Mouse (Mus musculus) heart, postnatal 4 days (tissue): ENCODE measurements around the gene Det1. TPM values are rescaled to one million over a fixed set of nuclear protein-coding genes. Genes with fewer than 3 reads are reported as not detected.
A peak's percentile ranks its signal among the peaks of the same experiment; 100 is the strongest.

Source experiments
- DNase-seq: peaks from one replicate; pipeline ENCODE4 v3.0.0; 2021
- total RNA-seq, 2 experiments: library from RNA; stranded (reverse); gene quantifications; 2 replicates each; pipeline ENCODE4 v1.2.3; 2021

Det1 gene
- 1 to 10 TPM; 6.1 to 8.6 TPM for total RNA-seq

DNA sequence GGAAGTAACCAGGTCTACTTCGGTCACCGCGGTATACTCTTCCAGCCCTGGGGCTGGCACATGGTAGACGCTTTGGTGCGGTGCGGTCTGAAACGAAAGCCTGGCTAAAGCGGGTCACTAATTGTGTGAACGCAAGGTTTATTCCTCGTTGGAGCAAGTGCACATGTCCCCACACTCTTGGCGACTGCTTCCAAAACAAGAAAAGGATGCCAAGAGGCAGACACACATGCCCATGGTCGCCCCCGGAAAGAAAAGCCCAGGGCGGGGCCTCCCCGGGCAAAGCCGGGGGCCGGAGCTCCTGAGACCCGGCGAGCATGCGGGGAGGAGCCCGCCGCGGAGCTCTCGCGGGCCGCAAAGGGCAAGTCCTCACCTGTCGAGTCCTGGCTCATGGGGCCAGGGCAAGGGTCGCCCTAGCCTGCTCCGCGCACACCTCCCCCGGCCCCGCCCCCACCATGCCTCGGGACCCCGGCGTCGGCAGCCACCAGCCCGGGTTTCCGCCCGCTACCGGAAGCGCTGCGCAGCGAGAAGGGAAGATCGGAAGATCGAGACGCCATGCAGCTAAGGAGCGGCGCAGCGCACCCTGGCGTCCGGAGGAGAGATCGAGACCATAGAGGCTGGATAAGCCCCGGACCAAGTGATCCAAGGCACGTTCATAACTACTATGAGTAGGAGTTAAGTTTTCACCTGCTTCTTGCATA is at the start of gene Det1:
TSS of gene Det1 (minus strand) at position 527 of the 698 bp plus-strand sequence.
- peak; percentile 93 for DNase-seq

DNA sequence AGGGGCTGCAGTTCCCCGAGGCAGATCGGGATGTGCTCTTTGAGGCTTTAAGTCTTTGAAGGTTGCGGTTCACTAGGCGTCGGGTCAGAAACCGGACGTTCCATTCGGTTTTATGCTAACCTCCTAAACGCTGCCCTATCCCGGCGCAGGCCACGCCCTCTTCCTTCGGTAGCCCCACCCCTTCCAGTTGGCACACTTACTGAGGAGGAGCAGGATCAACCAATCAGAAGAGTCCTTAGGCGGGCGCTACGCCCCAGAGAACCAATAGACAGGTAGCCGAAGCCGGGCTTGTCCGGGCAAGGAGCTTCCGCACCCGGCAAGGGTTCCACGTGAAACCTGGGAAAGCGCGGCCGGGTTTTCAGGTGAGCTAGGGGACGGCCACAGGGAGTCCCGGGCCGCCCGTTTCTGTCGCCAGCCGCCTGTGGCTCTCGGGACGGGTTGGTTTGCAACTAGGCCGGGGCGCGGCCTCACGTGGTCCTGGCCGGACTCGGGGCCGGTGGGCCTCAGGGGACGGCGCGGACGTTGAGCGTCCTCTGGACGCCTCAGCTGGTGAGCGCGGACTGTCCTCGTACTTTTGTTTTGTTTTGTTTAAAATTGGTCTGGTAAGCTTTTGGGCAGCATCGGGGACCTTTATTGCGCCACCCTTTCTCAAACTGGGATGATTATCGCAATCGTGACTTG is 48.7 kb upstream of the Det1 start, which contains the start of gene Aen:
TSS of gene Aen (plus strand) at position 202 of the 681 bp plus-strand sequence.
- DNase-seq = peak; percentile 99

DNA sequence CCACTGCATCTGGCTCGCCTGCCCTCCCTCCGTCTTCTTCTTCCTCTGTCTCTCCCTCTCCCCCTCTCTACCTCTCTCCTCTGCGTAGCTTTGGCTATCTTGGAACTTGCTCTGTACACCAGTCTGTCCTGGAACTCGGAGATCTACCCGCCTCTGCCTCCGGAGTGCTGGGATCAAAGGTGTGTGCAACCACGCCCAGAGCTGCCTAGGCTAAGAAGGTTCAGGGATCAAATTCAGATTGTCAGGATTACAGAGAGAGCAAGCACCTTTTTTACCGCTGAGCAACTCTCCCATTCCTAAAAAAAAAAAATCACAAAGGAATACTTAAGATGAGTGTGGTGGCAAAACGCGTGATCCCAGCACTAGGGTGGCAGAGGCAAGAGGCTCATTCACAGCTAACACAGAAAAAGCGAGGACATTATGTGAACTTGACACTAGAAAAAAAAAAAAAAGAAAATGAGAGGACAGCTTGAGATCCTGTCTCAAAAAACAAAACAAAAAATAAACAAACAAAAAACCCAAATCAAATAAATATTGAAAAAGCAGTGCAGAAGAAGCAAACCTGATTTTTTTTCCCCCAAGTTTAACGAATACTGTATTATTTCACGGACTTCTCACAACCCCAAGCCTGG is 48.1 kb upstream of the Det1 start:
- DNase-seq = no peak

DNA sequence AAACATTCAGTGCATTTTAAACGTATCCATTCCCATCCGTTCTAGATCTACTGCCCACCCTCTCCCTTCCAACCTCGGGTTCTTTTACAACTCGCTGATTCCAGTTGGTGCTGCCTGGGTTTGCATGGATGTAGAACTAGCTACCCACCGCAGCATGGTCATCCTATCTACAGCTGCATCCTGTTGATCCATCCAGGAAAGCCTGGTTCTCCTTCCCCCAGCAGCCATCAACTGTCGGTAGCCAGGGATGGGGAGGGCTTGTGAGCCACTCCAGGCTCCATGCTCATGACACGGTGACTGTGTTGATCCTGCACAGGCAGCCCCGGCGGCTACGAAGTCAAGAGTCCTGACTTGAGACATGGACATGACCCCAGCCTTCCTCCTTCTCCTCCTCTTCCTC is 46.9 kb upstream of the Det1 start:
- no peak for DNase-seq

DNA sequence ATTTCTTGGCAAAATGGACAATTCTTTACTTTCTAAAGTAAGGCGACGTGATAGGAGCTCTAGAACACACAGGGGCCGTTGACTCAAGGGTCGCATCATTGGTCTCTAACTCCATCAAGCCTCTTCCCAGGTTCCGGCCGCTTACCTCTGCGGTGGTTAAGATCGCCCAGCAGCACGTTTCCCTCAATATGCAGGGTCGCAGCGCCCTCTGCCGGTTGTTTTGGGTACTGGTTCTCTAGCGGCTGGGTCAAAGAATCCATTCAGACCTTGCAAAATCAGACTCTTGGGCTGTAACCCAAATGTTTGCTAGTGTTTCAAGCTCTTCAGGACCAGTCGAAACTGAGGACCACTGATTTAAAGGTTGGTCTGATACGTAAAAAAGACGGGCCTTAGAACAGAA is 43.6 kb upstream of the Det1 start:
- peak; percentile 92 for DNase-seq

DNA sequence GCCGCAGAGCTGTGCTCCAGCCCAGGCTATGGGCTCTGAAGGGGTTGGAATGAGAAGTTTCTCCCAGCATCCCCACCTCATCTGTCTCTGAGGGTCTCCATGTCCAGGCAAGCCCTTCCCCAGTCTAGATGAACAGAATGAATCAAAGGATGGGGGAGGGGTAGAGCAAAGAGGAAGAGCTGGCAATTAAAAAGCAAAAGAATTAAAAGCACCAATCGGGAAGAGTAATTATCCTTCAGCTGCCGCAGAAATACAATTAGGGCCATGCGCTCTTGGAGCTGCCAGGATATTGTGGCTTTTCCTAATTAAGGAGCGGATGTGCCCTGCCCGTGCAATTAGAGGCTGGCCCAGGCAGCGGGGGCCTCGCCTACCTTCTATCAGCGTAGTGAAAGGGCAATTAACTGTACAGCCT is 40.4 kb upstream of the Det1 start:
- no peak for DNase-seq

DNA sequence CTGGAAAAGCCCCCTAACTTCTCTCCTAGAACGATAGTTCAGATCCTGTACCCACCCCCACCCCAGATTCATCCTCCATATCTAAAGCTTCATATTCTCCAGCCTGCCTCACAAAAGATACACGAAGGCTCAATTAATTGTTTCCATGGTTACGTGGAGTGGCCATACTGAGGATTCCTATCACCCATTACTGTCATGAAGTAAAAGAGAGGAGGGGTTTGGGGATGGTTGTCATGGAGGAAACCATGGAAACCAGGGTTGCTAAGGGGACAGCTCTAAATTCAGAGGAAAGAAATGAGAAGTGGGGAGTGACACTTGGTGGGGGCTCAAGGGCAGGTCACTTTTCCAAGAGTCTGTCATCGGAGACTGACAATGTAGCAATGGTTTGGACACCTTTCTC is 39.4 kb upstream of the Det1 start:
- DNase-seq = no peak

DNA sequence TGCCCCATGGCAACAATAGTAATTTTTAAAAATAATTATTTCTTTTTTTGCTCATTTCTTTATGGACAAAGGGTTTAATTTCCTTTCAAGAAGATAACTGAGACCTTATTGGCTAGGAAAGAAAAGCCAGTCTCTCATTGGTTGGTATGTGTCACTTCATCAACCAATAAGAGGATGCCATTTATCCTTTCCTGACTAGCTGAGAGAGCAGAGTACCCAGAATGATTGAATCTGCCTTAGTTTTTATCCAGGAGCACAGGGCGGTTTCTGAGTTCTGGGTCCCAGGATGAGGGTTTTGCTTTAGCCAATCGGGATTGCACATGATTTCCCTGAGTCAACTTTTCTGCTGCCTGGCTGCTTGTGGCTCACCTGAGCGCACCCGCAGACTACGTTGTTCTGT is 38.3 kb upstream of the Det1 start:
- DNase-seq = no peak

DNA sequence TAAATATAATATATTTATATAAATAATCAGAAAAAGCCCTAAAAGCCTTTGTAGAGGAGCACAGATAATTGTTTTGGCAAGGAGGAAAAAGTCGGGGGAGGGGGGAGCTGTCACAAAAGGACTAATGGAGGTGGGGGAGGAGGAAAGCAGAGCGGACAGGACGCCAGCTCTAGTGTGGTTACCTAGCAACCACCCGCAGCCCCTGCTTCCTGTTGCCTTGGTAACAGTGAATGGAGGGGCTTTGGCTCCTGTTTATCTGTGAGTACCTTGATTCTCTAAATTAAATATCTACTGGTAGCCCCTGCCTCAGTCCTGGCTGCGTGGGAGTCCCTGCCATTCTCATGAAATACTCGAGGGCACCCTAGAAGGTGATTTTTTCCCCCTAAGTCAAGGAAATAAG is 37.1 kb upstream of the Det1 start:
- no peak for DNase-seq

DNA sequence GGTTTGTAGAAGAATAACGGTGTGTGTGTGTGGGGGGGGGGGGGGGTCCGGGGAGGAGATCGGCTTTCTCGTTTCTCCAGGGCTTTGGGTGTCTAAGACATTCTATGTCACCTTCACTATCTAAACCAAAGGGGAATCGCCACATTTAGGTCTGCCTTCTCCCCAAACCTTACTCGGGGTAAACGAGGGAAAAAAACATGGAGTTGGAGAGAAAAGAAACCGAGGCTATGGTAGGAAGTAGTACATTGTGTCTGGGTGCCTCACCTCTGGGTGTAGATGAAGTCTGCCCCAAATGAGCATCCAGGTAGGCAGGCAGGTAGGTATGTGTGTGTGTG is 36.6 kb upstream of the Det1 start:
- DNase-seq = no peak

DNA sequence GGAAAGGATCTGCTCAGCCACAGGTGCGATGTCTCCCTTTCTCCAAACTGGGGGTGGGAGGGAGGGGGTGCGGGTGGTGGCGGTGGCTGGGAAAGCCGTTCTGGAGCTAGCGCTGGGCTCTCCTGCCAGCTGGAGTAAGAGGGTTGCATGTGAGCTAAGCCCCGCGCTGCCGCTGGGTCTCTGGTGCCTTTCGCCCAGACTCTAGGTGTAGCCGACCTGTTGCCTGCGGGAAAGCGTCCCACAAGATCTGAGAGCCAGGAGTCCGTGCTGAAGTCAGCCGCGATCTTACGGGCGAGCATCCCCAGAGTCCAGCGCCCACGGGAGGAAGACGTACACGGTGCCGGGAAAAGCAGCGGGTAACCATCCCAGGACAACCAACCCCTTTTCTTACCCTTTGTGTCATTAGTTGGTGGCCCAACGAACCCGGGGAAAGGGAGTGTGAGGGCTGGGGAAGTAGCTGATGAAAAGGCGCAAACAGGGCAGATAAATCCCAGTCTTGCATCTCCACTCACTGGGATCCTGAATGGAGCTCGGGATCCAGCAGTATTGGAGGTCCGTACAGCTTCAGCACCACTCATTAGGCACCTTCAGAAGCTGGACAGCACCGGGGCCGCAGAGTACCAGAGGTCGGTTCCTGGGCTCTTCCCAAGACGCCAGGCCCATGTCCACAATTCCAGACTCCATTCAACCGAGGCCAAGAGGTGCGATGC is 36.1 kb upstream of the Det1 start:
- no peak for DNase-seq

DNA sequence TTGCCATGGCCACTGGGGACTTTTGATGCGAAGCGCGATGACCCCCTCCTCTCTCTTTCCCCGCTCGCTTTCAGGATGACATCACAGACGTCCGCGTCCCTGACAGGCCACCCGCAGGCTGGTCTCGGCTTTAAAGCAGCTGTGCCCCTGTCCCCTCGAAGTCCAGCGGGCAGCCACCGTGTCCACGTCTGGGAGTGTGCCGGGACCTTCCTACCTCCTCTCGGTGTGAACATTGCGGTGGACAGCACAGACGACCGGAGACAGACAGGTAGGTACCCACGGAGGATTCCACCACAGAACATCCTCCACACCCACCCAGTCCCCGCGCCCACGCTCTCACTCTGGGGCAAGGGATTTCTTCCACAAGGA is 35.4 kb upstream of the Det1 start:
- no peak for DNase-seq

DNA sequence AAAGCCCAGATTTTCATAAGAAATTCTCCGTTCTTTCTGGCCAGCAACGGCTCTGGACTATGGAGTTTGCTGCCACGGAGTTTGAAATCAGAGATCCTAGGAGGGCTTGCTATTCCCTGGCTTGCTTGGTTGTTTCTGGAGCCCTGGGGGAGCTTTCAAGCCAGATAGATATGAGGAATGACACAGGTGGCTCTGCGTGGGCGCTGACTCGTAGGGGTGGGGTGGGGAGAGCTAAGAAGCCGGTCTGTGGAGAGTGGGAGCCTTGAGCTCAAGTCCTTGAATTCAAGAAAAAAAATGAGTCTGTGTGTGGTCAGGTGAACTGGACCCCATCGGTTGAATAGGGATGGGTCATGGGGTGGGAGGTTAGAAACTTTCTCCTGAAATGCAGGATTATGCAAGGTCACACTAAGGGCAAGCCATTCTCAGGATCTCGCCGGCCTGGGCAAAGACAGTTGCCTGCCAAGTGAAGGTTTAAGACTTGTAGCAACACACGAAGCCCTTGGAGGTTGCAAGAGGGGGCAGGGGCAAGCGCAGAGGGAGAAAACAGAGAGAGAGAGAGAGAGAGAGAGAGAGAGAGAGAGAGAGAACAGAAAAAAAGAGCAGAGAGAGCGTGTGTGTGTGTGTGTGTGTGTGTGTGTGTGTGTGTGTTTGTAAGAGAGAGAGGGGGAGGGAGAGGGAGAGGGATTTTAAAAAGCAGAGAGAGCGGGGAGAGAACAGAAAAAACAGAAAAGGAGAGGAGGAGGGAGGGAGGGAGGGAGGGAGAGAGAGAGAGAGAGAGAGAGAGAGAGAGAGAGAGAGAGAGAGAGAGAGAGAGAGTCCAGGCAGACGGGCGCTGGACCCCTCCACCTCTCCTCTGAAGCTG is 34.8 kb upstream of the Det1 start:
- DNase-seq = no peak

DNA sequence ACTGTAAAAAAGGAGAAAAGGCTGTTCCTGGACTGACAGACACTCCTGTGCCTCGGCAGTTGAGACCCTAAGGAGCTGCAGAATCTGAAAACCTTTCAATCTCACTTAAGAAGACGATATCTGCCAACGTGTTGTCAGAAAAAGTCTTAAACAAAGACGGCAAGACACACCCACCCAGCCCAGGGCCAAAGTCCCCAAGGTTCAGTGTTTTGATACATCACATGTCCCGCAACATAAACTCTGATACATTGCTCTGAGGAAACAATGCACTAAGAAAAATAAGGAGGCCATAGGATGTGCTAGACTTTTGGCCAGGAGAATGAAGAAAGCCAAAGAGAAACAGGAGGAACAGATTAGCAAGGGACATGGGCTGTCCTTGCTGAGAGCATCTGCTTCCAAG is 25.8 kb upstream of the Det1 start:
- no peak for DNase-seq

DNA sequence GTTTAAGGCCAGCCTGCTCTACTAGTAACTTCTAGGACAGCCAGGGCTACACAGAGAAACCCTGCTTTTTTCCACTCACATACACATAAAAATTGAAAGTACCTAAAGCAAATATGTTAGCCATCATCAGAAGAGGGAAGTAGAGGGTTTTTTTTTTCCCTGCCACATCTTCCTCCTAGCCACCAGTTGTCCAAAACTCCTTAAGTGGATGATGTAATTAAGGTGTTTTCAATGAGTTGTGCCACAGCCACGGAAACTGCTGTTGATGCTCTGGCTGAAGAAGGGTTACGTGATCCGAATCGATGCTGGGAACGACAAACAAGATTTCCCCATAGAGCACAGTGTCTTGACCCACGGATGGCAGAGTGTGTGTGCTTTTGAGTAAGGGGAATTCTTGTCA is 25.3 kb upstream of the Det1 start:
- DNase-seq = no peak

DNA sequence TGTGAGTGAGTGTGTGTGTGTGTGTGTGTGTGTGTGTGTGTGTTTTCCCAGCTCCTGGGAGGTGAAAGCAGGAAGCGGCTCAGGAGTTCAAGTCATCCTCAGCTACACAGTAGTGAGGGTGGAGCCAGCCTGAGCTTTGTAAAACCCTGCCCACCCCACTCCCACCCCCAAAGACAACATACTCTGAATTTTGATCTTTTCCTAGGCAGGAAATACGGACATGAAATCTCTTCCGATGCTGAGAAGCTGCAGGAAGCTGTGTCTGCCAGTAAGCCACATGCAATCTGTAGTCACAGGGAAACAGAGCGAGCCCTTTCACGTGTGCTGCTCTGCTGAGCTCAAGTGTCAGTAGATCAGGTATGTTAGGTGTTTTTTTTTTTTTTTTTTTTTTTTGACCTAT is 21.7 kb upstream of the Det1 start:
- no peak for DNase-seq

DNA sequence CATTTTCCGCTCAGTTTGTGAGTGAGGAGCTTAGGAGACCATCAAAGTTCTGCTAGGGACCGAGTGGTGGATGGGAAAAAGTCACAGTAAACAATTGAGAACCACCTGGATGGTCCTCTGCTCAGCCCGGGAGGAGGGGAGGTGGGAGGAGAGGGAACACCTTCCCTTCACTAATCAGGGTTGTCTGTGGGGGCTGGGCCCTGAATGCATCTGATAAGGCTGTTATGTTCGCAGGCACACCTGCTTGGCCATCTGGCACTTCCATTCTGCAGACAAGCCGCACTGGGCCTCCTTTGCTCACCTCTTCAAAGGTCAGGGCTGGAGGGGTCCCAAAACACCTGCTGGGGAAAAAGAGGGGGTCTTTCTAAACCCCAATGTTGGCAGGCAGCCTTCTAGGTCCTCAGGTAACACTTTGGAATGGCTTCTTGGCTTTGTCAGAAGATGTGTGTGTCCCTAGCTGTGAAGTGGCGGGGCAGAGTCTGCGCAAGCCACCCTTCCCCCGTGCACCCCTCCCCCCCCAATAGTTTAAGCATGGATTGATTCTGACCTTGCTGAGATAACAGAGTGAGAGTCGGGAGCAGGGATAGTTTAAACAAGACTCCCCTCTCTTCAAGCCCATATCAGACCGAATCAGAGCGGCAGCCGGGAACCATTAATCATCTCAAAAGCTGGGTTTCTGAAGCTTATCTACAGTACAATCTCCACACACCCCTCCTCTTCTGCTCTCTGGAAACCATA is 18.3 kb upstream of the Det1 start:
- no peak for DNase-seq

DNA sequence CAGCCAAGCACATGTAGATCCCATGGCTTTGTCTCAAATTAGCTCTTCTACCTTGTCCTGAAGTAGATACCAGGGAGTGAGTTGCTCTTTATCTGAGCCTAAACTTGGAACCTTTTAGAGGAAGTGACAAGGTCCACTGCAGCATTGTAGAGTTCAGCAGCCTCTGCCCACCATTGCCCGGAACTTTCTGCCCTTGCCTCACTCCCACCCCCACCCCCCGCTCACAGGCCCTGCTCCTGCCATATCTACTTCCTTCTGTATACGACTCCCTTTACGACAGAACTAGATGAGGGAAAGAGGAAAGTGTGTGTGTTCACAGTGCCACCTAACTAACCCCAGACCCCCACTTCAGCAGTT is 17.4 kb upstream of the Det1 start:
- no peak for DNase-seq

DNA sequence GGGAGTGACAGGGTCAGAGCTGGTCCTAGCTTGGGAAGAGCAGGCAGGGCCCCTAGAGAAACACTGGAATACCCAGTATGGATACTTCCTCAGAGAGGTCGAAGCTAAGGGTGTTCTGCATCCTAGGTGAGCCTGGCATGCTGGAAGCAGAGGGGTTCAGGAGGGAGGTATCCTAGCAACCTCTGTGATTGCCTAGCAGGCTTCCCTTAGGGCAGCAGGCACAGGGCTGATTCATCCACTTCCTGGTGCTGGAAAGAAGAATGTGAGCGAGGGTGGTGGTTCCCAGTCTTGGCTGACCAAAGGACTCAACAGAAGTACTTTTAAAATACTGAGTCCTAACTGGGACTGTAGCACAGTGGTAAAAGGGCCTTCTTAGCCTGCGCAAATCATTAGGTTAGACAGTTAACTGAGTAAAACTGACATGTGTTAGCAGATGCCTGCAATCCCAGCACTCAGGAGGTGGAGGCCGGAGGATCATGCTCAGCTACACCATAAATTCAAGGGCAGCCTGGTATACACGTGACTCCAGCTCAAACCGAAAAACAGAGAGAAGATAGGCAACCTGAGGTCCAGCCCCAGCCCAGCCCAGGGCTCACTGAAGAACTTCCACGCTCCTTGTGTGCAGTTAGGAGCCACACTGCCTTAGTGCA is 16.9 kb upstream of the Det1 start:
- no peak for DNase-seq

DNA sequence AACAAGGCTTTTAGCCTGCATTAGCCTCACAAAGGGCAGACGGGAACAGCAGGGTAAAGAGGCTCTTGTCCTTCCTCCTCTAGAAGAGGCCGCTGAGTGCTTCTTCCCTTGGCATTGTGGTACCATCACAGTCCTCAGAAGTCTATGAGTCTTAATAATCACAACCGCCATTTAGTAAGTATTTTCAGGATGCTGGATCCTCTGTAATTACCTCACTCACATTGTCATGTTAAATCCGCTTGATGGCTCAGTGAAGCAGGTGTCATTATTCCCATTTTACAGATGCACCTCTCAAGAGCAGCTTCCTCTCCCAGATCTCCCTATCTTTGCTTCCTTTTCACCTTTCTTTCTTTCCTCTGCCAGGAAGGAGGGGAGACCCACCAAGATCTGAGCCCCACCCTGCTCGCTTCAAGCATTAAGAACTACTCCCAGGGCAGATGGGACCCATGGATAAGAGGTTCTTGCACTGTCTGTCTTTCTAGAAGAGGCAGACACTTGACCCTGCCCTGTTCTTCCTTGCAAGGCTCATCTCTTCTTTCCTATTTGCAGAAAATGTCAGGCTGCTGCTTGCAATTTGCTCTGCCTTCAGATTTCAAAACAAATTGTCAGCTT is 8.1 kb upstream of the Det1 start:
- no peak for DNase-seq

DNA sequence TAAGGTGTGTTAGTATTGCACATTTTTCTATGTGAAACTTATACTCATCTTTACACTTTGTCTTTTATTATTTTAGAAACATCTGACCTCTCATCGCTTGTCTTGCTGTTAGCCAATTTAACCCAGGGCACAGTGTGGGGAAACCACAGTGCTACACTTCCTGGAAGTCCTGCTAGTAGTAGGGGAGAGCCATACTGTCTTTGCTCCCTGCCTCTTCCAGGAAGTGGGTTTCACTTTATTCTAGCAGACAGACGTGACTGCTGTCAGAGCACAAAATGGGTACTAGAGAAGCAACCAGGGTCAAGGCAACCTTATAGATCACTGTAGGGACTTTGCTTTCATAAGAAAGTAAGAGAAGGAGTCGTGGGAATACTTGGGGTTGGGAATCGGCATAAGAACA is 7.0 kb upstream of the Det1 start:
- DNase-seq = no peak
